Mouse (Mus musculus): Measurements from ENCODE around the gene Matk. TPM values are rescaled to one million over a fixed set of nuclear protein-coding genes. Genes with fewer than 3 reads are reported as not detected.

The Matk gene
- polyA plus RNA-seq, 1 experiment from 2014 or later: 2.6 TPM

DNA sequence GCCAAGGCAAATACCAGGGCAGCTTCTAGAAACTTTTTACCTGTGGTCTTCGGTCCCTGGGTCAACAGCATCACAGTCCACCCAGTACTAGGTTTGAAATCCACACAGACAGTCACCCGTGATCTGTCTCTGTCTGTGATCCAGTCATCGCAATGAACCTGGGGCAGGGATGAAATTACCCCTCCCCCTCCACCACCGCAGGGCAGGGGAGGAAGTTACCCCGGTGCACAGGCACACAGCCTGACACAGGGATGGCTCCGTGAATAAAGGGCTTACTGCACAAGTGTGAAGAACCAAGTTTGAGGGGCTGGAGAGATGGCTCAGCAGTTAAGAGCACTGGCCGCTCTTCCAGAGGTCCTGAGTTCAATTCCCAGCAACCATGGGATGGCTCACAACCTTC, 51.0 kb downstream of the Matk start:
- Histone ChIP-seq H3K4me1 (ENCODE audit: control insufficient read depth, insufficient read depth, low read length) (no peaks in the 10 kb centered on the region), H3K4me3 (ENCODE audit: low read depth, low read length) (no peak overlapping the region), H3K4me2 (ENCODE audit: low read depth, low read length) (no peak overlapping the region), H3K9ac (replicated peaks; ENCODE audit: low read length) (0 out of 2 replicates have a peak overlapping the region, but pooled peaks have one; percentile 10), H3K27ac (replicated peaks; ENCODE audit: low read depth, low read length) (no peak overlapping the region), H3K27me3 (ENCODE audit: control insufficient read depth, insufficient read depth, low read length) (no peaks in the 10 kb centered on the region), H3K36me3 (replicated peaks; ENCODE audit: control insufficient read depth, insufficient read depth, low read depth, low read length) (peaks cover 15% of the 10 kb centered on the region), H3K9me3 (replicated peaks; ENCODE audit: control insufficient read depth, low read length) (no peaks in the 10 kb centered on the region)
- ATAC-seq (replicated peaks; ENCODE audit: insufficient number of reproducible peaks, low FRiP score, low TSS enrichment, low read depth) (no peak), DNase-seq (ENCODE audit: low spot score) (no peak)
- 74% methylated on average over 7 of the region's 7 CpGs for WGBS

- H3K27ac ChIP-seq (replicated peaks; ENCODE audit: low read depth, low read length): no peak overlapping the region
- peak; percentile 65 for DNase-seq (ENCODE audit: low spot score)
These were observed 52.0 kb downstream of the Matk start for GRCm38 (mm10) chr10:81304597-81305238.

DNA sequence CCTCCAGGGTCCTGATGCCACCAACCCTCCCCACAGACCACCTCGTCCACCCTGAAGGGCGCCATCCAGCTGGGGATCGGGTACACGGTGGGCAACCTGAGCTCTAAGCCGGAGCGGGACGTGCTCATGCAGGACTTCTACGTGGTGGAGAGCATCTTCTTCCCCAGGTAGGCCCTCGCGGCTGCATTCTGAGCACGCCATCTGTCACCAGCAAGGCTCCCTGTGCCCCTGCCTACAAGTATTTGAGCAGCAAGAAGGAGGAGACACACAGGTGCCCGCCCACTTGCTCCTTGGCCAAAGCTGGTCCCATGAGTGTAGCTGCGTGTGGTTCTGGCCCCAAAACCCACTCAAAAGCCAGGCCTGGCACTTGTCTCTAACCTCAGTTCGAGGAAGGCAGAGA, 52.9 kb downstream of the Matk start:
- no peak overlapping the region for H3K27ac ChIP-seq (replicated peaks; ENCODE audit: low read depth, low read length)
- H3K27me3 ChIP-seq (ENCODE audit: control insufficient read depth, insufficient read depth, low read length): no peaks in the 10 kb centered on the region
- DNase-seq (ENCODE audit: low spot score) (no peak), ATAC-seq (replicated peaks; ENCODE audit: insufficient number of reproducible peaks, low FRiP score, low TSS enrichment, low read depth) (no peak)
- H3K9me3 ChIP-seq (replicated peaks; ENCODE audit: control insufficient read depth, low read length): no peaks in the 10 kb centered on the region
- no peaks in the 10 kb centered on the region for H3K4me1 ChIP-seq (ENCODE audit: control insufficient read depth, insufficient read depth, low read length)
- H3K4me2 ChIP-seq (ENCODE audit: low read depth, low read length): no peak overlapping the region
- WGBS: 95% methylated on average over 14 of the region's 14 CpGs
- H3K9ac ChIP-seq (replicated peaks; ENCODE audit: low read length): no peak overlapping the region
- no peak overlapping the region for H3K4me3 ChIP-seq (ENCODE audit: low read depth, low read length)
- peaks cover 19% of the 10 kb centered on the region for H3K36me3 ChIP-seq (replicated peaks; ENCODE audit: control insufficient read depth, insufficient read depth, low read depth, low read length)

More at GRCm38 (mm10) chr10:81304597-81305238, 52.0 kb downstream of the Matk start:
- peaks cover 15% of the 10 kb centered on the region for H3K36me3 ChIP-seq (replicated peaks; ENCODE audit: control insufficient read depth, insufficient read depth, low read depth, low read length)
- H3K4me3 ChIP-seq (ENCODE audit: low read depth, low read length): no peak overlapping the region
- H3K4me2 ChIP-seq (ENCODE audit: low read depth, low read length): no peak overlapping the region
- ATAC-seq (replicated peaks; ENCODE audit: insufficient number of reproducible peaks, low FRiP score, low TSS enrichment, low read depth): no peak
- no peak overlapping the region for H3K9ac ChIP-seq (replicated peaks; ENCODE audit: low read length)
- WGBS: 24% methylated on average over 6 of the region's 9 CpGs
- no peaks in the 10 kb centered on the region for H3K4me1 ChIP-seq (ENCODE audit: control insufficient read depth, insufficient read depth, low read length)
- H3K9me3 ChIP-seq (replicated peaks; ENCODE audit: control insufficient read depth, low read length): no peaks in the 10 kb centered on the region
- H3K27me3 ChIP-seq (ENCODE audit: control insufficient read depth, insufficient read depth, low read length): no peaks in the 10 kb centered on the region

DNA sequence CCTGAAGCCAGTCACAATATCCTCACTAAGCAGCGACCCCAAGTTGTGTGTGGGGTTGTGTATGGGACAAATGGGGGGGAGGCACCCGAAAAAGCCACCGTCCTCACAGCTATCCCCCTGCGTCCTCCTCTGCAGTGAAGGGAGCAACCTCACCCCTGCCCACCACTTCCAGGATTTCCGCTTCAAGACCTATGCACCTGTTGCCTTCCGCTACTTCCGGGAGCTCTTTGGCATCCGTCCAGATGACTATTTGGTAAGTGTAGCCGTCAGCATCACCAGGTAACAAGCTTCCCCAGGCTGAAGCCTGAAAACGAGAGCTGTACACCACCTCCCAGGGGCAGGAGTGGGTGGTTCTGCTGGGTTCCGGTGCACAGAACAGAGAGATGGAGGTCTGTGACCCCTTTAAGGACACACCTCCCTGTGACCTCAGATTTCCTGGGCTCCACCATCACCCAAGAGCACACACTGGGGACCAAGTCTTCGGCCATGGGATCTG, 53.5 kb downstream of the Matk start:
- 94% methylated on average over 12 of the region's 12 CpGs for WGBS

DNA sequence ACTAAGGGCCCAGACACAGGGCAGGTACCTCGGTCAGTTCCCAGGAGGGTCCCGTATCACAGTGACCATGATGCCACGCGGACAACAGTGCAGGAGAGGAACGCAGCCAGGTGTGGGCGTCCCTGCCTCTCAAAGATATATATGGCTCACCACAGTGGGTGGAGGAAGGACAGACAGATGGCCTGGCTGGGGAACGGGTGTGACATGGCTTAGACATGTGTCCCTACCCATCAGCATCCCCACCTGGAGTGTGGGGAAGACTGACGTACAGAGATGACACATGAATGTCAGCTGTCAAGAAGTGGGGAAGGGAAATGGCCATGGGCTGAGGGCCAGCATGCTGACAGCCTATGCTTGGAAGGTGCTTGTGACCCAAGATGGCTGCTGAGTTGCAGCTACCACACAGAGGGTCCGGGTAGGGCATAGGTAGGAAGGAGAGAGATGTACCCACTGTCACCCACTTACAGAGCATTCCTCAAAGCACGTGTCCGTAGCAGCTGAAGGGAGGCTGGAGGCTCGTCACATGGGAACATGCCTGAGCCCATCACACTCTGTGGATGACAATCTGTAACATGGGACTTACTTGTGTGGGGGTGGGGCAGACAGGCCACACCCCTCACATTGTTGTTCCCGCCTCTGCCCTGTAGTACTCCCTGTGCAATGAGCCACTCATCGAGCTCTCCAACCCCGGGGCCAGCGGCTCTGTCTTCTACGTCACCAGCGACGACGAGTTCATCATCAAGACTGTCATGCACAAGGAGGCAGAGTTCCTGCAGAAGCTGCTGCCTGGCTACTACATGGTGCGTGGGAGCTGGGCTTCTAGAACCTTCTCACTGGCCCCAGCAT, 54.3 kb downstream of the Matk start:
- DNase-seq (ENCODE audit: low spot score): no peak
- no peak for ATAC-seq (replicated peaks; ENCODE audit: insufficient number of reproducible peaks, low FRiP score, low TSS enrichment, low read depth)
- H3K9me3 ChIP-seq (replicated peaks; ENCODE audit: control insufficient read depth, low read length): no peaks in the 10 kb centered on the region
- no peaks in the 10 kb centered on the region for H3K4me1 ChIP-seq (ENCODE audit: control insufficient read depth, insufficient read depth, low read length)
- no peak overlapping the region for H3K4me3 ChIP-seq (ENCODE audit: low read depth, low read length)
- no peak overlapping the region for H3K27ac ChIP-seq (replicated peaks; ENCODE audit: low read depth, low read length)
- H3K27me3 ChIP-seq (ENCODE audit: control insufficient read depth, insufficient read depth, low read length): no peaks in the 10 kb centered on the region
- 94% methylated on average over 21 of the region's 21 CpGs for WGBS
- no peak overlapping the region for H3K4me2 ChIP-seq (ENCODE audit: low read depth, low read length)
- peaks cover 25% of the 10 kb centered on the region for H3K36me3 ChIP-seq (replicated peaks; ENCODE audit: control insufficient read depth, insufficient read depth, low read depth, low read length)
- H3K9ac ChIP-seq (replicated peaks; ENCODE audit: low read length): no peak overlapping the region

More for the DNA sequence above, 53.5 kb downstream of the Matk start:
- Histone ChIP-seq H3K36me3 (replicated peaks; ENCODE audit: control insufficient read depth, insufficient read depth, low read depth, low read length) (peaks cover 23% of the 10 kb centered on the region), H3K9me3 (replicated peaks; ENCODE audit: control insufficient read depth, low read length) (no peaks in the 10 kb centered on the region), H3K9ac (replicated peaks; ENCODE audit: low read length) (no peak overlapping the region), H3K27ac (replicated peaks; ENCODE audit: low read depth, low read length) (no peak overlapping the region), H3K27me3 (ENCODE audit: control insufficient read depth, insufficient read depth, low read length) (no peaks in the 10 kb centered on the region), H3K4me3 (ENCODE audit: low read depth, low read length) (no peak overlapping the region), H3K4me1 (ENCODE audit: control insufficient read depth, insufficient read depth, low read length) (no peaks in the 10 kb centered on the region), H3K4me2 (ENCODE audit: low read depth, low read length) (no peak overlapping the region)
- no peak for ATAC-seq (replicated peaks; ENCODE audit: insufficient number of reproducible peaks, low FRiP score, low TSS enrichment, low read depth)
- DNase-seq (ENCODE audit: low spot score): no peak

- Histone ChIP-seq H3K4me2 (ENCODE audit: low read depth, low read length) (no peak overlapping the region), H3K9ac (replicated peaks; ENCODE audit: low read length) (no peak overlapping the region), H3K4me3 (ENCODE audit: low read depth, low read length) (no peak overlapping the region), H3K27me3 (ENCODE audit: control insufficient read depth, insufficient read depth, low read length) (no peaks in the 10 kb centered on the region), H3K9me3 (replicated peaks; ENCODE audit: control insufficient read depth, low read length) (no peaks in the 10 kb centered on the region), H3K4me1 (ENCODE audit: control insufficient read depth, insufficient read depth, low read length) (no peaks in the 10 kb centered on the region), H3K36me3 (replicated peaks; ENCODE audit: control insufficient read depth, insufficient read depth, low read depth, low read length) (peaks cover 36% of the 10 kb centered on the region), H3K27ac (replicated peaks; ENCODE audit: low read depth, low read length) (no peak overlapping the region)
- WGBS: 90% methylated on average over 5 of the region's 5 CpGs
- no peak for DNase-seq (ENCODE audit: low spot score)
- ATAC-seq (replicated peaks; ENCODE audit: insufficient number of reproducible peaks, low FRiP score, low TSS enrichment, low read depth): no peak
These were observed 56.8 kb downstream of the Matk start for GRCm38 (mm10) chr10:81309571-81309970.

Small RNA genes within 50 kb of the gene (microRNA-seq; reads per million reads assigned to microRNA genes)
- gene Mir3057 (ENCODE audit: borderline number of aligned reads): 23.0 reads per million, percentile 23 among the genes with 10 or more reads in this experiment

Other genes starting within 250 kb of the Matk start
- gene Gng7, start 238.0 kb upstream of the Matk start, polyA plus RNA-seq (2014; fragmentation: Nextera tagmentation; extraction: Ambion mirVana): 4.8 and 5.4 TPM in 2 replicates
- gene Diras1, start 227.3 kb upstream of the Matk start, polyA plus RNA-seq (2014; fragmentation: Nextera tagmentation; extraction: Ambion mirVana): 1.3 and 1.4 TPM in 2 replicates
- gene Slc39a3, start 215.5 kb upstream of the Matk start, polyA plus RNA-seq (2014; fragmentation: Nextera tagmentation; extraction: Ambion mirVana): 6.7 and 7.2 TPM in 2 replicates
- gene Sgta, start 192.8 kb upstream of the Matk start, polyA plus RNA-seq (2014; fragmentation: Nextera tagmentation; extraction: Ambion mirVana): 193 and 218 TPM in 2 replicates
- gene Thop1, start 182.9 kb upstream of the Matk start, polyA plus RNA-seq (2014; fragmentation: Nextera tagmentation; extraction: Ambion mirVana): 56.0 and 56.3 TPM in 2 replicates
- 0.08 TPM in 2 replicates for gene Creb3l3, start 154.1 kb upstream of the Matk start, polyA plus RNA-seq (2014; fragmentation: Nextera tagmentation; extraction: Ambion mirVana)
- gene Map2k2, start 147.0 kb upstream of the Matk start, polyA plus RNA-seq (2014; fragmentation: Nextera tagmentation; extraction: Ambion mirVana): 191 and 192 TPM in 2 replicates
- 4.9 and 5.5 TPM in 2 replicates for gene Zbtb7a, start 117.7 kb upstream of the Matk start, polyA plus RNA-seq (2014; fragmentation: Nextera tagmentation; extraction: Ambion mirVana)
- gene Pias4, start 85.0 kb upstream of the Matk start, polyA plus RNA-seq (2014; fragmentation: Nextera tagmentation; extraction: Ambion mirVana): 36.1 and 46.5 TPM in 2 replicates
- gene Eef2, start 76.3 kb upstream of the Matk start, polyA plus RNA-seq (2014; fragmentation: Nextera tagmentation; extraction: Ambion mirVana): 417 and 424 TPM in 2 replicates
- 47.4 and 49.4 TPM in 2 replicates for gene Dapk3, start 69.9 kb upstream of the Matk start, polyA plus RNA-seq (2014; fragmentation: Nextera tagmentation; extraction: Ambion mirVana)
- not detected in 2 replicates for gene 4930442H23Rik, start 69.1 kb upstream of the Matk start, polyA plus RNA-seq (2014; fragmentation: Nextera tagmentation; extraction: Ambion mirVana)
- gene Nmrk2, start 50.9 kb upstream of the Matk start, polyA plus RNA-seq (2014; fragmentation: Nextera tagmentation; extraction: Ambion mirVana): not detected in 2 replicates
- 4.1 and 5.3 TPM in 2 replicates for gene Atcay, start 22.1 kb upstream of the Matk start, polyA plus RNA-seq (2014; fragmentation: Nextera tagmentation; extraction: Ambion mirVana)
- 2.5 and 2.8 TPM in 2 replicates for gene Zfr2, start 19.8 kb upstream of the Matk start, polyA plus RNA-seq (2014; fragmentation: Nextera tagmentation; extraction: Ambion mirVana)
- gene Mrpl54, start 14.0 kb downstream of the Matk start, polyA plus RNA-seq (2014; fragmentation: Nextera tagmentation; extraction: Ambion mirVana): 203 and 205 TPM in 2 replicates
- gene Apba3, start 14.0 kb downstream of the Matk start, polyA plus RNA-seq (2014; fragmentation: Nextera tagmentation; extraction: Ambion mirVana): 35.3 and 41.3 TPM in 2 replicates
- 2.5 and 3.3 TPM in 2 replicates for gene Tjp3, start 38.6 kb downstream of the Matk start, polyA plus RNA-seq (2014; fragmentation: Nextera tagmentation; extraction: Ambion mirVana)
- 41.5 and 46.6 TPM in 2 replicates for gene Pip5k1c, start 40.0 kb downstream of the Matk start, polyA plus RNA-seq (2014; fragmentation: Nextera tagmentation; extraction: Ambion mirVana)
- gene Cactin, start 68.2 kb downstream of the Matk start, polyA plus RNA-seq (2014; fragmentation: Nextera tagmentation; extraction: Ambion mirVana): 30.1 and 30.5 TPM in 2 replicates
- gene Tbxa2r, start 75.8 kb downstream of the Matk start, polyA plus RNA-seq (2014; fragmentation: Nextera tagmentation; extraction: Ambion mirVana): 1.4 and 2.1 TPM in 2 replicates
- gene Gipc3, start 90.3 kb downstream of the Matk start, polyA plus RNA-seq (2014; fragmentation: Nextera tagmentation; extraction: Ambion mirVana): not detected in 2 replicates
- 97.9 and 103 TPM in 2 replicates for gene Hmg20b, start 97.5 kb downstream of the Matk start, polyA plus RNA-seq (2014; fragmentation: Nextera tagmentation; extraction: Ambion mirVana)
- 3.4 and 4.0 TPM in 2 replicates for gene Mfsd12, start 104.6 kb downstream of the Matk start, polyA plus RNA-seq (2014; fragmentation: Nextera tagmentation; extraction: Ambion mirVana)
- not detected in 2 replicates for gene 4930404N11Rik, start 112.9 kb downstream of the Matk start, polyA plus RNA-seq (2014; fragmentation: Nextera tagmentation; extraction: Ambion mirVana)
- gene Fzr1, start 125.6 kb downstream of the Matk start, polyA plus RNA-seq (2014; fragmentation: Nextera tagmentation; extraction: Ambion mirVana): 92.1 and 95.0 TPM in 2 replicates
- 45.0 and 52.5 TPM in 2 replicates for gene Dohh, start 131.5 kb downstream of the Matk start, polyA plus RNA-seq (2014; fragmentation: Nextera tagmentation; extraction: Ambion mirVana)
- 2.5 and 4.1 TPM in 2 replicates for gene Gm48551, start 131.5 kb downstream of the Matk start, polyA plus RNA-seq (2014; fragmentation: Nextera tagmentation; extraction: Ambion mirVana)
- 0.63 TPM in 1 of 2 replicates, not detected in the other for gene Gm48552, start 136.1 kb downstream of the Matk start, polyA plus RNA-seq (2014; fragmentation: Nextera tagmentation; extraction: Ambion mirVana)
- gene Smim24, start 140.1 kb downstream of the Matk start, polyA plus RNA-seq (2014; fragmentation: Nextera tagmentation; extraction: Ambion mirVana): 3.4 and 4.1 TPM in 2 replicates
- gene Nfic, start 202.7 kb downstream of the Matk start, polyA plus RNA-seq (2014; fragmentation: Nextera tagmentation; extraction: Ambion mirVana): 13.1 and 16.1 TPM in 2 replicates
- 2.5 and 2.7 TPM in 2 replicates for gene Celf5, start 229.8 kb downstream of the Matk start, polyA plus RNA-seq (2014; fragmentation: Nextera tagmentation; extraction: Ambion mirVana)
- 31.9 and 44.2 TPM in 2 replicates for gene Ncln, start 243.5 kb downstream of the Matk start, polyA plus RNA-seq (2014; fragmentation: Nextera tagmentation; extraction: Ambion mirVana)
- 0.20 and 0.31 TPM in 2 replicates for gene S1pr4, start 247.2 kb downstream of the Matk start, polyA plus RNA-seq (2014; fragmentation: Nextera tagmentation; extraction: Ambion mirVana)

Data from embryonic facial prominence, embryonic 11.5 days (tissue).